Mouse (Mus musculus) NIH3T3 (cell line): ENCODE measurements around the gene Prop1.
A peak's percentile ranks its signal among the peaks of the same experiment; 100 is the strongest.

Experiments
- DNase-seq: peaks from one replicate; pipeline ENCODE4 v3.0.0-alpha.2; 2012; ENCODE audit warnings: low read depth

The Prop1 gene

GRCm38 (mm10) chr11:50953665-50954064 is at the start of gene Prop1:
Gene Prop1 (minus strand): TSS chr11:50953765.
- DNase-seq: no peak

- no peak for DNase-seq
Observed at GRCm38 (mm10) chr11:51003296-51003695, 49.7 kb upstream of the Prop1 start, which contains the start of gene Olfr51. Gene Olfr51 (plus strand): TSS chr11:51003596.

GRCm38 (mm10) chr11:50981667-50982066 is 28.1 kb upstream of the Prop1 start, which contains the start of gene Olfr1377:
Gene Olfr1377 (plus strand): TSS chr11:50981967.
- DNase-seq: no peak

- DNase-seq: peak; percentile 37
Observed at GRCm38 (mm10) chr11:50977216-50977615, 23.7 kb upstream of the Prop1 start.

GRCm38 (mm10) chr11:50966230-50966629 is 12.7 kb upstream of the Prop1 start, which contains the start of gene Olfr1378:
Gene Olfr1378 (plus strand): TSS chr11:50966530.
- DNase-seq: no peak

- no peak for DNase-seq
Observed at GRCm38 (mm10) chr11:50964886-50965285, 11.3 kb upstream of the Prop1 start.

- no peak for DNase-seq
Observed at GRCm38 (mm10) chr11:50952290-50952689, 1.3 kb downstream of the Prop1 start.

- DNase-seq: no peak
Observed at GRCm38 (mm10) chr11:50943506-50943905, 10.1 kb downstream of the Prop1 start, which contains the start of gene 4933414I15Rik. Gene 4933414I15Rik (minus strand): TSS chr11:50943765.

GRCm38 (mm10) chr11:50942386-50942785 is 11.2 kb downstream of the Prop1 start:
- DNase-seq: no peak

- peak; percentile 79 for DNase-seq
Observed at GRCm38 (mm10) chr11:50939621-50940366, 13.8 kb downstream of the Prop1 start.

- no peak for DNase-seq
Observed at GRCm38 (mm10) chr11:50938435-50938834, 15.1 kb downstream of the Prop1 start.

GRCm38 (mm10) chr11:50932040-50932439 is 21.5 kb downstream of the Prop1 start:
- DNase-seq: no peak

- peak; percentile 88 for DNase-seq
Observed at GRCm38 (mm10) chr11:50931451-50931866, 22.1 kb downstream of the Prop1 start, which contains the start of gene Zfp354b. Gene Zfp354b (minus strand): TSS chr11:50931633.

- no peak for DNase-seq
Observed at GRCm38 (mm10) chr11:50931021-50931420, 22.5 kb downstream of the Prop1 start.

- DNase-seq: no peak
Observed at GRCm38 (mm10) chr11:50930469-50931014, 23.0 kb downstream of the Prop1 start.

GRCm38 (mm10) chr11:50915671-50916320 is 37.8 kb downstream of the Prop1 start, which contains the start of gene Zfp2:
Gene Zfp2 (minus strand): TSS chr11:50916165.
- DNase-seq: peak; percentile 94

- DNase-seq: no peak
Observed at GRCm38 (mm10) chr11:50914461-50914860, 39.1 kb downstream of the Prop1 start.

- DNase-seq: no peak
Observed at GRCm38 (mm10) chr11:50913301-50913700, 40.3 kb downstream of the Prop1 start.

GRCm38 (mm10) chr11:50908136-50908535 is 45.4 kb downstream of the Prop1 start:
- no peak for DNase-seq
